Mouse (Mus musculus): ENCODE measurements at regions not wholly inside any gene's neighbourhood (a gene's known extent, or its start where the extent isn't known, plus 50 kb on each side); places are given as distances from the start of the nearest gene placed in this dataset.
A peak's percentile ranks its signal among the peaks of the same experiment; 100 is the strongest.

DNA sequence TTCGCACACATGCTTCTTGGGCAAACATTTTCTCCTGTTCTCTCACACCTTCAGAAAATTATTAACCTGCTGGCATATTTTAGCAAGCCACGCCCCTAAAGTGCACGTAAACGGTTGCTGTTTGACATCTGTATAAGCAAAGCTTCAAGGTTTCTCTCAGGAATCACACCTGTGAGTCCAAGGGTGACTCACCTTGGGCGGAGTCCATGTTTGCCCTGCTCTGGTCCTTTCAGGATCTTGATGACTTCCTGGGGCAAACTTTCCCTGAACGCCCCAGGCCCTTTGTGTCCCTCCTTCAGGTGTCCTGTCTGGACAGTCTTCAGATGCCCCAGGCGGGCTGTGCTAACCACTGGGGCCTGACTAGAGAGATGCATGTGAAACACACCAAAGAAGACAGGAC is 137.1 kb upstream of the Hs6st1 start:
- Histone ChIP-seq H3K4me3 (ENCODE audit: insufficient read depth, low read length) (no peak overlapping the region), H3K27ac (ENCODE audit: insufficient read depth, low read length) (no peak overlapping the region), H3K4me1 (ENCODE audit: control insufficient read depth, insufficient read depth, low read length) (peaks cover 15% of the 10 kb centered on the region; the same call in 1 of the 2 replicates)
- no peak for TF ChIP-seq CTCF (IDR thresholded peaks at IDR 0.05; ENCODE audit: borderline replicate concordance, insufficient read depth, low read length)
- TF ChIP-seq POLR2A (IDR thresholded peaks at IDR 0.05; ENCODE audit: low read depth, low read length) = no peak

DNA sequence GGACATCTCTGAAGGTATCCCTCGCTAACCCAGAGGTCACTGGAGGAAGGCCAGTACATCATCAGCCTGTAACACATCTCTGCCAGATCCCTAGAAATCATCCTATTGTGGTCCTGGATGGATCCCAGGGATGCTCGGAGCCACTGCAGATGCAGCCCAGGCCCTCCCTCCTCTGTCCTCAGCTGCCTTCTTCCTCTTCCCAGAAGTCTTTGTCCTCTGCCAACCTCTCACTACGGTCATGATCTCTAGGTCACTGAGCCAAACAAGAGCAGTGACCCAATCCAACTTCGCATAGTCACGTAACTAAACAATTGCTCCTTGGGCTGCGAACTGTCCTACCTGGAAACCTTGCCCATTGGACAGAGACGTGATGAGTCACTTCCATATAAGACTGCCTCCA is 134.7 kb upstream of the Hs6st1 start:
- no peak overlapping the region for H3K4me3 ChIP-seq (ENCODE audit: insufficient read depth, low read length)
- peaks cover 16% of the 10 kb centered on the region; the same call in 1 of the 2 replicates for H3K4me1 ChIP-seq (ENCODE audit: control insufficient read depth, insufficient read depth, low read length)
- H3K27ac ChIP-seq (ENCODE audit: insufficient read depth, low read length) = no peak overlapping the region
- TF ChIP-seq CTCF (IDR thresholded peaks at IDR 0.05; ENCODE audit: borderline replicate concordance, insufficient read depth, low read length) = no peak
- TF ChIP-seq POLR2A (IDR thresholded peaks at IDR 0.05; ENCODE audit: low read depth, low read length) = no peak

- Histone ChIP-seq H3K27ac (ENCODE audit: insufficient read depth, low read length) (peak overlapping the region; percentile 96), H3K4me1 (ENCODE audit: control insufficient read depth, insufficient read depth, low read length) (peaks cover 16% of the 10 kb centered on the region; the same call in 1 of the 2 replicates), H3K4me3 (ENCODE audit: insufficient read depth, low read length) (no peak overlapping the region)
- TF ChIP-seq POLR2A (IDR thresholded peaks at IDR 0.05; ENCODE audit: low read depth, low read length) = no peak
- no peak for TF ChIP-seq CTCF (IDR thresholded peaks at IDR 0.05; ENCODE audit: borderline replicate concordance, insufficient read depth, low read length)
Observed at GRCm38 (mm10) chr1:35935099-35935651, 133.0 kb upstream of the Hs6st1 start.

- no peak for TF ChIP-seq POLR2A (IDR thresholded peaks at IDR 0.05; ENCODE audit: low read depth, low read length)
- peaks cover 13% of the 10 kb centered on the region; the same call in 1 of the 2 replicates for H3K4me1 ChIP-seq (ENCODE audit: control insufficient read depth, insufficient read depth, low read length)
- no peak overlapping the region for H3K4me3 ChIP-seq (ENCODE audit: insufficient read depth, low read length)
- peak overlapping the region; percentile 96 for H3K27ac ChIP-seq (ENCODE audit: insufficient read depth, low read length)
Observed at GRCm38 (mm10) chr1:35936362-35937093, 131.7 kb upstream of the Hs6st1 start.

DNA sequence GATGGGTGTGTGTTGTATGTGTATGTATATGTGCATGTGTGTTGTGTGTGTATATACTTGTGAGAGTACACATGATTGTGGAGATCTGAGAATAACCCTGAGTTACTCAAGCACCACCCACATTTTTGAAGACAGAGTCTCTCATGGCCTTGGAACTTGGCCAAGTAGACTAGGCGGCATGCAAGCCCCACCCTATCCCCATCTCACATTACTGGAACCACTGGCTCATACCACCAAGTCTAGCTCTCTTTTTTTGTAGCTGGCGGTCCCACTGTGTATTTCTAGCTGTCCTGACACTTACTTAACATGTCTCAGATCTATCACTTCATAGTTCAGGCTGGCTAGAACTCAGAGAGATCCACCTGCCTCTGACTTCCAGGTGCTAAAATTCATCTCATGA is 128.0 kb upstream of the Hs6st1 start:
- Histone ChIP-seq H3K4me3 (ENCODE audit: insufficient read depth, low read length) (no peak overlapping the region), H3K27ac (ENCODE audit: insufficient read depth, low read length) (no peak overlapping the region), H3K4me1 (ENCODE audit: control insufficient read depth, insufficient read depth, low read length) (peaks cover 5% of the 10 kb centered on the region; the same call in 1 of the 2 replicates)
- no peak for TF ChIP-seq POLR2A (IDR thresholded peaks at IDR 0.05; ENCODE audit: low read depth, low read length)
- TF ChIP-seq CTCF (IDR thresholded peaks at IDR 0.05; ENCODE audit: borderline replicate concordance, insufficient read depth, low read length) = no peak

DNA sequence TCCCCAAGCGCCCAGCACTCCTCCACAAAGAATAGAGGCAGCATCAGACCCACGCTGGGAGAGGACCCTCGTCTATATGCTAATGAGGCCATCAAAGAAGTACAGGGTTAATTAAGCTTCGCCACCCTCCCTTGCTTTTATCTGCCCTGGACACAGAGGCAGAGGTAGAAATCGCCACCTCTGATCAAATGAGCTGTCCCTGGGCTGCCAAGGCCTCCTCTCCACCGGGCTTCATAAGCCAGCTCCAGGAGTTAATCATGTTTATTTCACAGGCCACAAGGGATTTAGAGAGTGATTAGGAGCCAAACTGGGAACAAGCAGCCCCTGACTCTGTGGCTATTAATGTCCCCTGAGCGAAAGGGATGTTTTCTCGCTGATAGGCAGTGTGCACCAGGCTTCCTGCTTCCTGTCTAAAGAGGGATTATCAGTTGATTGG is 126.5 kb upstream of the Hs6st1 start:
- H3K27ac ChIP-seq (ENCODE audit: insufficient read depth, low read length) = no peak overlapping the region
- no peak for TF ChIP-seq POLR2A (IDR thresholded peaks at IDR 0.05; ENCODE audit: low read depth, low read length)
- TF ChIP-seq CTCF (IDR thresholded peaks at IDR 0.05; ENCODE audit: borderline replicate concordance, insufficient read depth, low read length) = no peak
- no peak overlapping the region for H3K4me3 ChIP-seq (ENCODE audit: insufficient read depth, low read length)
- no peaks in the 10 kb centered on the region for H3K4me1 ChIP-seq (ENCODE audit: control insufficient read depth, insufficient read depth, low read length)

DNA sequence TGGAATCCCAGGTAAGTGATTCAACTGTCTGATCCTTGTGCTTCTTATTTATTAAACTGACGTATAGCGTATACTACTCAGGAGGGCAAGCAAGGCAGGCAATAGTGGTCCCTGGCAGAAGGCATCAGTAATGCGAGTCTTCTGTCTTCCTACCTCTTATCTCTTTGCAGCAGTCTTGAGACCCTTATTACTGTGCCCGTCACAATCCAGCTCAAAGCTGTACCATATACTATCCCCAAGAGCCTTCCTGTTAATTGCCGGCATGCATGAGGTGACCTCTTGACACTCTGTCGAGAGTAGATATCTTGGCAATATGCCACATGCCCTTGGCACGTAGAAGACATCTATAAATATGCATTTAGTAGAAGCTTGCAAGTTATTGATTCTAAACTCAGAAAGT is 126.0 kb upstream of the Hs6st1 start:
- TF ChIP-seq POLR2A (IDR thresholded peaks at IDR 0.05; ENCODE audit: low read depth, low read length) (no peak), CTCF (IDR thresholded peaks at IDR 0.05; ENCODE audit: borderline replicate concordance, insufficient read depth, low read length) (no peak)
- H3K4me1 ChIP-seq (ENCODE audit: control insufficient read depth, insufficient read depth, low read length) = no peaks in the 10 kb centered on the region
- H3K27ac ChIP-seq (ENCODE audit: insufficient read depth, low read length) = no peak overlapping the region
- no peak overlapping the region for H3K4me3 ChIP-seq (ENCODE audit: insufficient read depth, low read length)

GRCm38 (mm10) chr1:35943800-35944199 is 124.4 kb upstream of the Hs6st1 start:
- no peak overlapping the region for H3K27ac ChIP-seq (ENCODE audit: insufficient read depth, low read length)
- no peak overlapping the region for H3K4me3 ChIP-seq (ENCODE audit: insufficient read depth, low read length)
- no peaks in the 10 kb centered on the region for H3K4me1 ChIP-seq (ENCODE audit: control insufficient read depth, insufficient read depth, low read length)
- TF ChIP-seq POLR2A (IDR thresholded peaks at IDR 0.05; ENCODE audit: low read depth, low read length) = no peak
- TF ChIP-seq CTCF (IDR thresholded peaks at IDR 0.05; ENCODE audit: borderline replicate concordance, insufficient read depth, low read length) = no peak

DNA sequence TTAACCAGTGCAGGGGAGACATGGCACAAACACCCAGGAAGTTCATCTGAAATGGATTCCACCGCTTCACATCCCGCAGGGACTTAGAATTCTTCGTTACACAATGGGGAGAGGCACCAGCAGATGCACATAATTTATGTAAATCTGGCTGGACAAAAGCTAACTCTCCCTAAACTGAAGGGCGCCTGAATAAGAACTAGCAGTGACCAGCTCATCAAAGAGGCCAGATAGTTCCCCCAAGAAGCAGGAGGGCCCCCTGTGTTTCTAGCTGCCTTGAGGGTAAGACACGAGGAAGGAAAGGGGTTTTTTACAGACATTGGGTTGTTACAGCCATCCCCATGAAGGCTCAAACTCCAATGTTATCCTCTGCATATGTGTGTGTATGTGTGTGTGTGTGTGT is 123.8 kb upstream of the Hs6st1 start:
- H3K4me1 ChIP-seq (ENCODE audit: control insufficient read depth, insufficient read depth, low read length) = no peaks in the 10 kb centered on the region
- H3K4me3 ChIP-seq (ENCODE audit: insufficient read depth, low read length) = no peak overlapping the region
- TF ChIP-seq POLR2A (IDR thresholded peaks at IDR 0.05; ENCODE audit: low read depth, low read length) (no peak), CTCF (IDR thresholded peaks at IDR 0.05; ENCODE audit: borderline replicate concordance, insufficient read depth, low read length) (no peak)
- H3K27ac ChIP-seq (ENCODE audit: insufficient read depth, low read length) = no peak overlapping the region

GRCm38 (mm10) chr1:35944849-35945248 is 123.4 kb upstream of the Hs6st1 start:
- Histone ChIP-seq H3K4me1 (ENCODE audit: control insufficient read depth, insufficient read depth, low read length) (no peaks in the 10 kb centered on the region), H3K4me3 (ENCODE audit: insufficient read depth, low read length) (no peak overlapping the region), H3K27ac (ENCODE audit: insufficient read depth, low read length) (no peak overlapping the region)
- TF ChIP-seq CTCF (IDR thresholded peaks at IDR 0.05; ENCODE audit: borderline replicate concordance, insufficient read depth, low read length) = no peak

Data from embryonic fibroblast, embryonic 13.5 days (primary cell).